Mouse (Mus musculus) left cerebral cortex, adult 18-20 months (tissue): ENCODE results near the gene Zbtb5. TPM values are rescaled to one million over a fixed set of nuclear protein-coding genes. Genes with fewer than 3 reads are reported as not detected.
"Not testable (repeated sequence)": the region's sequence is repeated elsewhere in the genome, so short reads cannot be mapped to it uniquely, and the experiment has no call there.

Experiments
- DNase-seq, 2 experiments: peaks; one replicate each; pipeline ENCODE4 v3.0.0; 2021 to 2022; ENCODE audit warnings: low spot score in 2 of 2, mixed read lengths in 1 of 2
- total RNA-seq, 2 experiments: library from RNA; stranded (reverse); gene quantifications; 2 replicates each; pipeline ENCODE4 v1.2.3; 2021

Gene Zbtb5
- total RNA-seq, 2 experiments from 2014 or later: 8.4 to 8.7 TPM

DNA sequence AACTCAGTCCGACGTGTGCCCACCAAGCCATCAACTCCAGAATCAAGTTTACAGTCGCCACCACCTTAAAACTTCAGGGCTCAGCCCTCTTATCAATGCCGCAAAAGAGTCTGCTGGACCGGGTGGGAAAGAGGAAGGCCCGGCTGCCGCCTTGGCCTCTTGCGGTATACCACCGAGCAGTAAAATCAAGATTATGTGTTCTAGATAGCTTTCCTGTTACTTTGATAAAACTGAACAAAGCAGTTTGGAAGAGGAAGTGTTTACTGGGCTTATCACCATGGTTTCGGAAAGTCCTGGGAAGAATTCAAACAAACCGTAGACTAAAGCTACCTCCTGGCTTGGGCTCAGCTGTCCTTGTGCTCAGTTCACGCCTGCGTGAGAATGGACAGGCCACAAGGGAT is 819 bp upstream of the Zbtb5 start:
- no peak for DNase-seq

DNA sequence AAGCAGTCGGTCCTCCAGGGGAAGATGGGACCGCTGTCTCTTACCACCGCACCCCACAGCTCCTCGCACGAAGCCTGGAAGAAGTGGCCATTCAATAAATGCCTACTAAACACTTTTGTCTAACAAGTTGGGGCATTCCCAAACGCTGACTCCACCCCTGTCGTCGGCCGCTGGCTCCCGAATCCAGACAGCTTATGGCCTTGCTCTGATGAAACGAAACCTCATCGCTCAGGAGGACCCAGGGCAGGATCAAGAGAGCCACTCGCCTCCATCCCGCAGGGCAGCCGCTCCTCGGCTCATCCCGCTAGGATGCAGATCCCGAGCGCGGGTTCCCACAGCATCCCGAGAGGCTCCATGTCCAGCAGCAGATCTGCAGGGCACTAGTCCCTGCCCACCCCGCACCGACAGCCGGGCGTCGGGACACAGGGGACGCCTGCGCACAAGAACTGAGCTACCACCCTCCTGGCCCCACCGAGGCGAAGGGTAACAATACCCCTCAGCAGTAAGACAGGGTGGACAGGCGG is 569 bp downstream of the Zbtb5 start:
- DNase-seq: peak in 1 of 2 experiments; percentile 43

DNA sequence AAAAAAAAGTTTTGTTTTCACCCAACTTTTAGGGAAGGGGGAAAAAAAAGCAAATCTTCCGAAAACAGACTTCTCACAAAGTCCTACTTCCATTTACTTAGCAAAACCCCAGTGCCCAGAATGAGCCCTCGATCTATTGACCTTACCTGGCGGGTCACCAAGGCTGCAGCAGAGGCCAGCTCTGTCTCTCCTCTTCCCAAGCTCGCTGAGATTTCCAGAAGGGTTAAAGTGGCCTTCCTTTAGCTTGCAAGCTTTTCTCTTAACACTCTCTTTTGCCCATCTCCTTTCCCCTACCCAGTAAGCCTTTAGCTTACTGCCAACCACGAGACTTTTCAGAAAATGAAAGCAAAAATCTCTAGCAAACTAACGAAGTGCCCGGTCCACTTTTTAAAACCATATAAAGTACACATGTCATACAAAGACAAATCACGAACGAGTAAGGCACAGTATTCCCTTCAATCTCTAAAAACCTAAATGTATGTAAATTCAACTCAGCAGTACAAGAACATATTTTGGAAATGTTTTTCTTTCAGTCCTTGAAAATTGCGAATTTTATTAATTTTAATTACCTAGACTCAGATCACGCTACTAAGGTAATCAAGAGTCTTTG is 1.3 kb downstream of the Zbtb5 start:
- DNase-seq: no peak

DNA sequence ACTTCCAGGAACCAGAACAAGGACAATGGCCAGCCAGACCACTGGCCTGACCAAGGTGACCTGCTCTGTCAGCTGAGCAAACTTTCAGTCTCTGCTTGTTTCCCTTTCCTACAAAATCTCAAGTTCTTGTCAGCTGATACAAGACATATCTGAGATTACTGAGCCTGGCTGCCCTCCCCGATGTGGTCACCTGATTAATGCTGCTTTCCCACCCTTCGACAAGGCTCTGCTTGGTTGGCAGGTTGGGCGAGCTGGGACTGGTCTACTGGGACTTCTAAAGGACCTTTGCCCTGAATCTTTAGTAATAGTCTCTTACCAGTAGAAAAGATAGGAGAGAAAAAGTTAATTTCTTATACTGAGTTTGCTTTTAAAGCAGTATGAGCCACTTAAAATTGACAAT is 6.8 kb downstream of the Zbtb5 start:
- no peak for DNase-seq

DNA sequence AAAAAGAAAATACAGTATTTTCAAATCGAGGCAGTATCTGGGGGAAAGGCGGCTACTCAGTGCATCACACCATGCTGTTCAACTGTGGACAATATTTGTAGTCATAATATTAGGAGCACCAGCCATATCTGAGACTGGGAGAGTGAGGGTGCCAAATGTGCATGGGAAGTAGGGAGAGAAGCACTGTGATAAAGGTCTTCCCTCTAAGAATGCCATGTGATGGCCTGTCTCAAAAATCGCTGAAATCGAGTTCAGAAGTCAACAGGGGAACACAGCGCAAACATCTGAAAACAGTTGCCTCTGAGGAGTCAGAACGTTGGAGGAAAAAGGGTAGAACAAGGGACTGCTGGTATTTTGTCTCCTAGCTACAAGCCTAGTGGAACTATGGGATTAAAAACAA is 12.2 kb downstream of the Zbtb5 start:
- DNase-seq: no peak

DNA sequence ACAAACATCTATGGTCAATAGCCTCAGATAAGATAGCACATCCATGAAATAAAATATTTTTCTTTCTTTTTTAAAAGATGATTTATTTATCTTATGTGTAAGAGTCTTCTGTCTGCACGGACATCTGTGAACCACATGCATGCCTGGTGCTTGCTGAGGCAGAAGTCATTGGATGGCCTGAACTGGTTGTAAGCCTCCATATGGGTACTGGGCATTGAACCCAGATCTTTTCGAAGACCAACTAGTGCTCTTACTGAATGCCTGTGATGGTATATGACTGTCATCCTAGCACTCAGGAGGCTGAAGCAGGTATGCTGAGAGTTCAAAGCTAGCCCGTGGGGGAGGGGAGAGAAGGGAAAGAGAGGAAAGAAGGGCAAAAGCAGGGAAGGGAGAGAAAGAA is 14.1 kb downstream of the Zbtb5 start:
- no peak for DNase-seq

DNA sequence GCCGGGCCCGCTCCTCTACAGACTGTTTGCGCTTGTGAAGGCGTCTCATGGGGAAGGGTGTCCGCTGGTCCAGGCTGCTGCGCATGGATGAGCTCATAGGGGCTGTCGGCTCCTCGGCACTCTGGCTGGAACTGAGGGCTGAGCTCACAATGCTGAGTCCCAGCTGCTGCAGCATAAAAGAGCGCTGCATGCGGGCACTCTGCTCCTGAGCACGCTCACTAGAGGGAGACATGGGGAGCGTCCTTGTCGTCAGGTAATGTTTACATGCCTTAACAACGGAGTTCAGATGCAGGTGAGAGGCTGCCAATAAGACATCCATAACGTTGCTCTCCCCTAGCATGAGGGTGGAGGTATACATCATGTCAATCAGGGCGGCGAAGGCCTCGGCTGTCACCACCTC is 17.4 kb downstream of the Zbtb5 start:
- no peak for DNase-seq

DNA sequence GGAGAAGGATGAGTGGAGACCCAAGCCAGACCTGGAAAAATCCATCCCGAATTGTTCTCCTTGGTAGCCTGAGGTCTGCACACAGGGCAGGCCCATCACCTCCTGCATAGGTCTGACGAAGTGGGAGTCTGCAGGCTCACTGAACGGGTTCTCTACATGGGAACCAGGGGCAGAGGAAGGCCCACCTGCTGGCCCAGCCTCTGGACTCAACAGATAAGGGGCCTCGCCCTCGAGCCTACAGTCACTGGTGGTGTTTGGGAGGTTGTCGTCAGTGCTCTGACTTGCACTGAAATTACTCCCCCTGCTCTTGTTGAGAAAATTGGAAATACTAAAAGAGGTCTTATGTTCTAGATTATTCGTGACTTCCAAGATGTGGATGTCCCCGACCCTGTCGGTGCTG is 18.4 kb downstream of the Zbtb5 start:
- no peak for DNase-seq

DNA sequence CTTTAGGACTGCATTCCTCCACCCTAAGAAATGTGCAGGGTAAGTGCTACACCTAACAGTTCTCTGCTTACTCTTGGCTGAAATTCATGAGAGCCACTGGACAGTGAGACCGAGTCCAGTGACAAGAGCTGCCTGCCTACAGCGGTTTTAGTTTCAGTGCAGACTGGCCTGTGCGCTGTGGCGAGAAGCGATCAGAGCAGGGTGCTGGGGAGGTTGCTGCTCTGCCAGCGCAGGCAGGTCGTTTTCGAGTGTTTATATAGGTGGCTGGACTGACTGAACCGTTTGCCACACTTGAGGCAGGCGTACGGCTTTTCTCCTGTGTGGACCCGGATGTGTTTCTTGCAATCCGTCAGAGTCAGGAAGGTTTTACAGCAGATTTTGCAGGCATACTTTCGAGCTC is 19.0 kb downstream of the Zbtb5 start:
- not testable (repeated sequence) for DNase-seq

DNA sequence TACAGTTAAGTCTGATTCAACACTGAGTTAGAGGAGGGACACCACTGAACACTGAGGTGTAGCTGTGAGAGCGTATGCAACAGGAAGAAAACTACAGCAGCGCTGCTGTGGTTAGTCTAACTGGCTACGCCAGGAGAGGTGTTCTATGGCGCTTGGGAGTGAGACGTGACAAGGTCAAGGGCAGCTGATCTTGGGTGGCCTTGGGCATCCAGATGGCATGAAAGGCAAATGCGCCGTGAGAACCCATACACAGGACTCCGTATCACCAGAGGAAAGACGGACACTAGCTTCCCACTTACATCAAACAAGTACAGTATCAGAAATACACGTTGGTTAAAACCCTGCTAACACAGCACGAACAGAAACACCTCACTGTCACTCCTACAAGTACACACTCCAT is 19.9 kb downstream of the Zbtb5 start:
- not testable (repeated sequence) for DNase-seq

DNA sequence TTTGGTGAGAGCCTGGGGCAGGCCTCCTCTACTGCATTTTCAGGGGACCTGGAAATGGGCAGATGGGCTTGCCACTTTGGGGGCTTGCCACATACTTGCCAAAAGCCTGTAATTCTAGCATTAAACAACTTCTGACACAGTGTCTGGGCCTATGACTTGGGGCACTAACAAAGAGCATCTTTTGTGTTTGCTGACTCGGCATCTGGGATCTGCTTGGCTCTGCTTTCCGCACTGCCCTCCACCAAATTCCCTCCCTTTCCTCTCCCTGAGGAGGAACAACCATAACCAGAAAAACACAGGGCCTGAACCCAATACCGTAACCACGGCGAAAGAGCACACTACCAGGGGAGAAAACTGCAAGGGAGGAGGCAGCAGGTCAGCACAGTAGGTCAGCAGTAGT is 21.7 kb downstream of the Zbtb5 start:
- no peak for DNase-seq

DNA sequence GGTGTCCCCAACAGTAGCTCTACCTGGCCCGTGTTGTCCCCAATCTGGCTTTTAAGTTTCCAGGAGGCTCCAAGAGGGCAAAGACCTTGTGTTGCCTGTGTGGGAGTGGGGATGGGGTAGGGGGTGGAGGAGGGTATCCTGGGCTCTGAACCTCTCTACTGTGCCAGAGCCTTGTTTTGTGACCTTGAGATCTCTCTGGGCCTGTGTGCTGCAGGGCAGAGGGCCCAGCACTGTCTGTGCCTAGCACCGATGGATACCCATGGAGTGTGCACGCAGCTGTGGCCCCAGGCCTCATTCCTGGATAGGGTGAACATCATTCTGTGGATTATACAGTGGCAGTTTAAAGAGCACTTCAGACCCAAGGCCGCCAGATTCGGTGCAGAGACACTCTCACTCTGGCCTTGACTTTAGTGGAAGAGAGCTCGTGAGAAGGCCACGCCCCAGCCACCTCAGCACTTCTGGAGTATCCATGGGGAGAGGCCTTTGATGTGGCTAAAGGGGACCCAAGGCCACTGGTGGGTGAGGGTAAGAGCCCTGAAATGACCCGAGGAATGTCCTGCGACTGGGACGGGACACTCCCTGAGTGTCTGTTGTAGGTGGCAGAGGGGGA is 29.0 kb downstream of the Zbtb5 start:
- DNase-seq: no peak

DNA sequence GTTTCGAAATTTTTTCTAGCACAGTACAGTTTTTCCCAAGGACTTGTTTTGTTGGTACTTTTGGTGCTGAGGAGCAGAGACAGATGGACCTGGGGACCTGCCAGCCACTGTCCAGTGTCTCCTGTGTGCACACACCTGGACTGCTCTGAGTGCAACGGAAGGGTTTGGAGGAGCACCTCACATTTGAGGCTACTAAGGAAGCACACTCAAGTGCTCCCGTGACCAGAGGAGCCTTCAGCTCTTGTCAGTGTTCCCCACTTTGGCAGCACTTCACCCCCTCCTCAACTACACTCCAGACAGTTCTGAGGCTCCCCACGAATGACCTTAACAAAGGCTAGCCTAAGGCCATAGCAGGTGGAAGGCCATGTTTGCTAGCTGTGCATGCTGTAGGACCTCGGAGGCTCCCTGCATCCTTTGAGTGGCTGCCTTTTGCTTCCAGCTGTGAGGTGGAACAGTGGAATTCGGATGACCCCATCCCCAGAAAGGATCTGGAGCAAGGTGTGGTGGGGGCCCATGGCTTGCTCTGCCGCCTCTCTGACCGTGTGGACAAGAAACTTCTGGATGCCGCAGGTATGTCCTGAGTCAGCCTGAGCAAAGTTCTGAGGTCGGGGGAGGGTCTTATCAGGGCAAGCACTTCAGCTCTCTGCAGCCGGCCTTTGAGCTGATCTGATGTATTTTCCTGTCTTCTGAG is 29.6 kb downstream of the Zbtb5 start:
- no peak for DNase-seq

DNA sequence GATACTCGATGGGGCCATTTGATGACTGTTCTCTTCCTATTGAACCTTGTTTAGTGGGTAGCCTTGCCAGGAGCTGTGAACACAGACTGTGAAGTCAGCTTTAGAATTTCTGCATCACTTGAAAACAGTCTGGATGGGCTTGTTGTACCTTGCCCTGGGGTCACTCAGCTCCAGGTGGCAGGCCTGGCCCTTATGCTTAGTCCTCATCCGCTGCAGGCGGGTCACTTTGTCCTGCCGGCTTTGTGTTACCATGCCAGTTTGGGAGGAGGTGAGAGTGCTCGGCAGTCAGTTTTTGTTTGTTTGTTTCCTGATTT is 30.3 kb downstream of the Zbtb5 start:
- no peak for DNase-seq

DNA sequence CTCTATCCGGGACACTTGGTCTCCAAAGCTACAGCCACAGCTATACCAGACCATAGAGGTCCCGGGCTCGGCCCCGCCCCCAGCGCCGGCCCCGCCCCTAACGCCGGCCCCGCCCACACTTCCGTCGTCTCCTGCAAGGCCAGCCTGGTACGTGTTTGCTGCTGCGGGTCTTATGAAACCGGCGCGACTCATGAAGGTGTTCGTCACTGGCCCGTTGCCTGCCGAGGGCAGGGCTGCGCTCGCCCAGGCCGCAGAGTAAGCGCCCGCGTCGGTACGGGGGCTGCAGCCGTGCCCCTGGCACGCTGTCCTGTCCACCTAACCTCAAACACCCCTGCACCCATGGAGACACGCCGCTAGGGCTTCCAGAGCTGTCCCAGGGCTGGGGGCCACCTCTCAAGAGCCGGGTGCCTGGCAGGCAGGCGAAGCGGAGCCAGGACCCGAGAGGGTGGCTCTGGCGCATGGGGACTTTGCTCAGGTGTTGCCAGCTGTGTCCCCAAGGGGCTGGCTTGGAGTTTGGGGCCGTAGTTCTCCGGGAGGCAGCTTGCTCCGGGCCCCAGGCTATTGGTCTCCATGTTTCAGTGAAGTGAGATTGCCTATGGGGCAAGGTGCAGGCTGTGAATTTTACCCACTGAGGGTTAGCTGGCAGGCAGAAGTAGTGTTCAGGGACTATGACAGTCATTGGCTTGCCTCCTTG is 30.8 kb downstream of the Zbtb5 start, which contains the start of gene Grhpr:
Grhpr (plus strand) TSS at position 116 of the 694 bp plus-strand sequence.
- peak; percentile 71 to 78 for DNase-seq

DNA sequence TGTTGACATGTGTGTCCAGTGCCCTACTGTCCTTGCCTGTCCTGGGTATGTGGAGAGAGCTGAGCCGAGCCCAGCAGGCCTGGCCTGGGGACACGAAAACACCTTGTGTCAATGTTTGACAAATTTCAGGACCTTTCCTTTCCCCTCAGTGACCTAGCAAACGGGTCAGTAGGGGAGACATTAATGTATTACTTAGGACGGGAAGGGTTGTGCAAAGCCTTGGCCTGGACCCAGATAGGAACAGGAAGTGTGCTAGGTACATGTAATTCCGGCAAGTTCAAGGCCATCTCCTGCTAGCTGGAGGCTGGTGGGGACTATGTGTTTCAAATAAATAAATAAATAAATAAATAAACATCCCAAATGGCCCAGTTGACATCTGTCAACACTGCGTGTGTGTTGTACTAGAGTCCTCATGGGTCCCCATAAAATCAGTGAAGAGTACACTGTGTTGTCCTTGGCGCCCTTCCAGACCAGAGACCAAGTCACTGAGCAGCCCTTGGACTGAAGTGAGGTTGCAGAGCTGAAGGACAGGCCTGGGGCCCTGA is 32.3 kb downstream of the Zbtb5 start:
- no peak for DNase-seq

DNA sequence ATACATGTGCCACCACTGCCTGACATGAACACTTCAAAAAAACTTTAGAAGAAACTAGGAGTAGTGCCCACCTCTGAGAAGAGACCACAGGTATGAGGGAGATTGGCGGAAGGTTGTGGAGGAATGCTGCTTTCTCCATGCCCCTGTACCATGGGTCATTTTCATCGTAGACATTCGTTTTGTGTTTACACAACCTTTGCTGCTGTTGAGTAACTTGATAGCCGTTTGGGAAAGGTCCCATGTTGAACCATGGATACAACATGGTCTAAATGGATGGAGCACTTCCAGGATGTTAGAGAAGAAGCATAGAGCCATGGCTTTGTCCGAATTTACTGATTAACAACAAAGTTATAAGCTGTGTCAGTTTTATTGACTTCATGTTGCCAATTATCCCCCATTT is 34.0 kb downstream of the Zbtb5 start:
- no peak for DNase-seq

DNA sequence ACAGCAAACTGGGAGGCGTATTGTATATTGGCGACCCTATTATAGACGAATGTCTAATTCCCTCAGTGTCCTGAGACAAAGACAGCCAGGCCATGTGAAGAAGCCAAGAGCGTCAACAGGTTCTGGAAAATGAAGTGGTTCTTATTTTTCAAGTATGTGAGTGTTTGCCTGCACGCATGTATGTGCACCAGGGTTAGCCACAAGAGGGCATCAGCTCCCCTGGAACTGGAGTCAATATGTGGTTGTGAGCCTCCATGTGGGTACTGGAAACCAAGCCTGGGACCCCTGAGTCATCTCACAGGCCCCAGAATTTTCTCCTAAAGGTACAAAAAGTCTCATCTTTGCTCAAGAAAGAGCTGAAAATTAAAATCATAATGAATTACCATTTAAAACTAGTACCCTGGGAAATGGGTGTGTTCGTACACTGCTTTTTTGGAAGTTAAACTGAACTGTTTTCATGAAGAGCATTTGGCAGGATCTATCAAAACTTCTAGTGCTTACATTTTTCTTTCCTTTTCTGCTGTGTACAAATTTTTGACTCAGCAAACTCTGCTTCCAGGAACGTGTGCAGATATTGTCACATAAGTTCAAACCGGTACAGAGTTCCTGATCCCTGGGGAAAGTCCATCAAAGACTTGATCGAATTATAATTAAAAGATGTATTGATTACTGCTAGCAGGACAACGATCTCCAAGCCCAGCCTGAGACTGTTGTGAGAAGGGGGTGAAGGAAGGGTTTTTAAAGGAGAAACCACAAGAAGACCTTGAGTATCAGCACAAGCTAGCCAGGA is 35.1 kb downstream of the Zbtb5 start:
- DNase-seq: no peak

DNA sequence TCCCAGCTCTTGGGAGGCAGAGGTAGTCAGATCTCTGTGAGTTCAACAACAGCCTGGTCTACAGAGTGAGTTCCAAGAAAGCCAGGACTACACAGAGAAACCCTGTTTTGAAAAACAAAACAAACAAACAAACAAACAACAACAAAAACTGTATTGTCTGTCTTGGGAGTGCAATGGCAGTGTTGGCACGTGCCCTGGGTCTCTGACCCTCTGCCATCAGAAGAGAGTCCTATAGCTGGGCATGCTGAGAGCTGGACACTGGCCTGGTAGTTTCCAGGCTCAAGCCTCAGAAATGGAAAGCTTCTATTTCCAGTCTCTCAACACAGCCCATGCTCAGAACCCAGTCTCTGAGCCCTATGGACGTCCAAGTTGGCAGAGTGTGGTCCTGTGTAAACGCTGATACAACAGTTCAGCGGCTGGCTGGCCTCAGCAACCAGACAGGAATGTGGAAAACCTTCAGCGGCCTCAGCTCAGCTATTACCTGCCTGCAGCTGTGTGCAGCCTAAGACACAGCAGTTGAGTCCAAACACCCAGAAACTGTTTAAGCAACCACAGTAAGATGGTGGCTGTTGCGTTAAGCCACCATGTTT is 36.1 kb downstream of the Zbtb5 start:
- no peak for DNase-seq

DNA sequence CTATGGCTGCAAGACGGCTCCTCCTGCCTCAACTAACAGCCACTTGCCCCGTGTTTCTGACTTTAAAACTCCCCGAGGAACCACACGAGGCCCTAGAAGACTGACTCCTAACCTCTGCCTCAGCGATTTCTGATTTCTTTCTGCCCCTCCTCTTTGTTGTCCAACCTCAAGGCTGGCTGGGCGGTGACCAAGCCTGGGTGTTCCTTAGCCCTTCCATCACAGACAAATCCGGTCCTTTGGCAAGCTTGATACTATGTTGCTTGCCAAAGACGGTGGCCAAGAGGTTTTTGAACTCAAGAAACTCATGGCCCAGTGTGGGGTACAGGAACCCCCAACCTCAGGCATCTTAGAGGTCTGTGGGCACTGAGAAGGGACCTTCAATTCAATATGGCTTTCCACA is 37.9 kb downstream of the Zbtb5 start:
- no peak for DNase-seq

DNA sequence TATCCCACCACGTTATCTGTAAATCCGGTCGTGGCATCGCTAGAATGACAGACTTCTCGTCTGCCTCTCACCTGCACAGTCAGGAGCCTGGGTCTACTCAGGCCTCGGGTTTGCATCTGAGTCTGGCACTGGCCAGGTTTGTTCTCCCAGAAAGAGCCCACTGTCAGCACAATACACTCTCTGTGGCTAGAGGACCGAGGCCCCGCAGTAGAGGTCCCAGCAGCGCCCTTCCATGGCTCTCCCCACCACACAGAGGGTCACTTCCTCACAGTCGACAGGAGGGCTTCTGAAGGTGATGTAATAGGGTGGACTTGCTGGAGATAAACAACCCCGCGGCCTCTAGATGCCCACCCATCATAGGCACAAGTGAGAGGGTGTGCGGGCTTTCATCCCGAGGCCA is 38.3 kb downstream of the Zbtb5 start:
- no peak for DNase-seq
